Mouse (Mus musculus) lung, postnatal 0 days (tissue): ENCODE measurements around the gene Nap1l2. TPM values are rescaled to one million over a fixed set of nuclear protein-coding genes. Genes with fewer than 3 reads are reported as not detected.
A peak's percentile ranks its signal among the peaks of the same experiment; 100 is the strongest.
"Not testable (repeated sequence)": the region's sequence is repeated elsewhere in the genome, so short reads cannot be mapped to it uniquely, and the experiment has no call there.

Source experiments
- ATAC-seq: fragments of 200-750 bp; cut with Nextera tagmentation; 2 replicates; pipeline ENCODE4 v1.8.0; 2017; ENCODE audit warnings: moderate library complexity
- DNase-seq: peaks from one replicate; pipeline ENCODE4 v3.0.0-alpha.2; 2016; ENCODE audit warnings: low spot score
- H3K27ac ChIP-seq: fragments of 300-500 bp; sonication (generic); 2 replicates; pipeline ENCODE4 v1.5.1; 2014; ENCODE audit warnings: antibody characterized with exemption, mild to moderate bottlenecking, low read length, mixed read lengths
- H3K27me3 ChIP-seq: fragments of 300-500 bp; sonication (generic); replicated peaks from 2 replicates; pipeline ENCODE4 v1.6.1; 2014; ENCODE audit warnings: low read length, mixed read lengths; ENCODE audit not compliant: insufficient read depth
- H3K36me3 ChIP-seq: fragments of 300-500 bp; sonication (generic); 2 replicates; pipeline ENCODE4 v1.6.1; 2014; ENCODE audit warnings: low read length, mixed read lengths; ENCODE audit not compliant: insufficient read depth
- H3K4me1 ChIP-seq: fragments of 300-500 bp; sonication (generic); 2 replicates; pipeline ENCODE4 v1.6.1; 2014; ENCODE audit warnings: antibody characterized with exemption, low read depth, low read length, mixed read lengths; ENCODE audit not compliant: insufficient read depth
- H3K4me2 ChIP-seq: fragments of 300-500 bp; sonication (generic); replicated peaks from 2 replicates; pipeline ENCODE4 v1.6.1; 2014; ENCODE audit warnings: low read depth, mild to moderate bottlenecking, low read length, moderate library complexity, mixed read lengths
- H3K4me3 ChIP-seq: fragments of 300-500 bp; sonication (generic); 2 replicates; pipeline ENCODE4 v1.5.1; 2014; ENCODE audit warnings: low read depth, low read length
- H3K9ac ChIP-seq: fragments of 300-500 bp; sonication (generic); replicated peaks from 2 replicates; pipeline ENCODE4 v1.6.1; 2014; ENCODE audit warnings: low read depth, mild to moderate bottlenecking
- H3K9me3 ChIP-seq: fragments of 300-500 bp; sonication (generic); 2 replicates; pipeline ENCODE4 v1.6.1; 2016; ENCODE audit warnings: low read length, mixed read lengths
- CTCF ChIP-seq: IDR thresholded peaks from 2 replicates; pipeline ENCODE4 v1.5.1; 2016; ENCODE audit warnings: antibody characterized with exemption, mild to moderate bottlenecking
- EP300 ChIP-seq: IDR thresholded peaks from 2 replicates; pipeline ENCODE4 v1.6.1; 2016; ENCODE audit warnings: antibody characterized with exemption, mild to moderate bottlenecking, control low read depth
- WGBS: fragments of 180-500 bp; shearing (Covaris S2); extraction: QIAGEN DNeasy Blood & Tissue Kit; methylation state at CpG from one replicate; pipeline ENCODE4 v1.1.7; 2014; 5-methylcytosine and 5-hydroxymethylcytosine counted together
- polyA plus RNA-seq: library from polyadenylated mRNA; unstranded; fragments of >200 nt; fragmentation: Nextera tagmentation; extraction: Ambion mirVana; gene quantifications from 2 replicates; pipeline ENCODE4 v1.2.1, GENCODE M21; 2015

The Nap1l2 gene
- polyA plus RNA-seq: 0.54 and 0.67 TPM in 2 replicates

DNA sequence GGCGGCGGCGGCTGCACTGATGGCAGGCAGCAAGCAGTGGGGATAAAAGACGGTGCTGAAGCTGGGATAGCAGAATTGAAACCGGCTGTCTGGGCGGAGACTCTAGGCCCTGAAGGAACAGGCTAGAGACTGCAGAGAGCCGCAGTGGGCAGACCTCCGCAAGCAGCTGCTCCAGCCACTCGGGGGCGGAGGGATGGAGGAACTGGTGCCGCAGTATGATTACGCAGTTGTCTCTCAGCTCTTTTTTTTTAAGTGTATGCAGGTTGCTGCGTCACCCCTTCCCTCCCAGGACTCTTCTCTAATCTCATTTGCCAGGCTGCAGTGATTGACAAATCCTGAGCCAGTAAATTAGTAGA lies at the start of gene Nap1l2:
Gene Nap1l2 (minus strand): TSS at position 210 of the 356 bp plus-strand sequence.
- no peaks in the 10 kb centered on the region for H3K9me3 ChIP-seq
- H3K36me3 ChIP-seq: no peaks in the 10 kb centered on the region
- ATAC-seq (no peak), DNase-seq (peak; percentile 15)
- peaks cover 10% of the 10 kb centered on the region for H3K27me3 ChIP-seq
- H3K4me3 ChIP-seq: peak within 1 kb of the TSS; percentile 19; the same call in 1 of the 2 replicates
- no peak for TF ChIP-seq EP300
- TF ChIP-seq CTCF: no peak
- H3K27ac ChIP-seq: no peak within 1 kb of the TSS
- no peak within 1 kb of the TSS for H3K9ac ChIP-seq
- H3K4me2 ChIP-seq: peak within 1 kb of the TSS; percentile 44
- 13% methylated on average over 13 of the region's 13 CpGs for WGBS
- 0 out of 2 replicates have a peak, but pooled peaks cover 3% of the 10 kb centered on the region for H3K4me1 ChIP-seq

DNA sequence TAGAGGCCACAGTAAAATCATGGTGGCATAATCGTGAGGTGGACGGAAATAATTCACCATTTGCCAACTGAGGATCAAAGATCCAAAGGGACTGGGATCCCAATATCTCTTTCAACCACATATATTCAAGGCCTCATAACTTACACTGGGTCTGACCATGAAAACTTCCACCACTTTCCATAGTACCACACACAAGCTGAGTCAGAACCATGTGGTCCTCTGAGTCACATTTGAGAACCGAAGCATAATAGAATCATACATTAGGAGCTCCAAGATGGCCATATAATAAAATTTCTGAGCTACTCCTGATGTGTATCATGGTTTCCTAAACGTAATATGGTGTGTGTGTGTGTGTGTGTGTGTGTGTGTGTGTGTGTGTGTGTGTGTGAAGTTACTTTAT lies 28.8 kb upstream of the Nap1l2 start:
- no peak for DNase-seq
- WGBS: 73% methylated on average over 4 of the region's 4 CpGs
- no peak for ATAC-seq
- Histone ChIP-seq H3K4me3 (no peak overlapping the region), H3K4me2 (no peak overlapping the region), H3K9me3 (no peaks in the 10 kb centered on the region), H3K36me3 (no peaks in the 10 kb centered on the region), H3K4me1 (no peaks in the 10 kb centered on the region), H3K9ac (no peak overlapping the region), H3K27ac (no peak overlapping the region), H3K27me3 (no peaks in the 10 kb centered on the region; the same call in 1 of the 2 replicates)
- TF ChIP-seq EP300 (no peak), CTCF (no peak)

- no peak for ATAC-seq
- Histone ChIP-seq H3K27ac (no peak overlapping the region), H3K9me3 (no peaks in the 10 kb centered on the region), H3K27me3 (peaks cover 10% of the 10 kb centered on the region), H3K36me3 (no peaks in the 10 kb centered on the region), H3K4me2 (peak overlapping the region; percentile 44; the same call in 1 of the 2 replicates), H3K4me1 (0 out of 2 replicates have a peak, but pooled peaks cover 3% of the 10 kb centered on the region), H3K9ac (no peak overlapping the region), H3K4me3 (no peak overlapping the region)
- DNase-seq: no peak
- WGBS: 23% methylated on average over 1 of the region's 1 CpGs
- TF ChIP-seq CTCF (no peak), EP300 (no peak)
These were observed 389 bp upstream of the Nap1l2 start for GRCm38 (mm10) chrX:103186829-103187228.

DNA sequence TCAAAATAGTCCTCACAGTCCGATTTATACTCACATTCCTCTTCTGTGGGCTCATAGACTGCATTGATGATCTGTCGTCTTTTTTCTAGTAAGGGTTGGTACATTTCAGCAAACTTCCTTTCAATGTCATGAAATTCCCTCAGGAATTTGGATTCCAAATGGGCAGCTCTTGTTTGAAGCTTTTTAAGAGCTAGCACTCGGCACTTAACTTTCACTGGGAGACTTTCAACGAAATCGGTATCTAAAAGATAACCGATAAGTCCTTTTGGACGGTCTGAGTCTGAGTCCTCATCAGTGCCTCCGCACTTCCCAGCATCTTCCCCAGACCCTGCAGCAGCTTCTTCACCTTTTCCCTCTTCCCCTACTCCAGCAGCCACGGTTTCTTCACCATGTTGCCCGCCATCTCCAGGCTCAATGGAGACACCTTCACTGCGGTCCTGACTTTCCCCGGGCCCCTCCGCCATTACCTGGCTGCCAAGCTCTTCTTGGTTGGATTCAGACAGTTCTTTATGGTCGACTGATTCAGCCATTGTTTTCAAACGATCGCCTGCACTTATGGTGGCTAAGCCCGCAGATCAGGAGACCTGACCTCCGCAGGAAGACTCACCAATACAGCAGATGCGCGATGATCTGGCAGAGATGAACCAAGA lies 534 bp downstream of the Nap1l2 start:
- no peak for DNase-seq
- no peak for ATAC-seq
- no peak overlapping the region for H3K27ac ChIP-seq
- peaks cover 10% of the 10 kb centered on the region for H3K27me3 ChIP-seq
- TF ChIP-seq CTCF (no peak), EP300 (no peak)
- peak overlapping the region; percentile 44 for H3K4me2 ChIP-seq
- no peaks in the 10 kb centered on the region for H3K36me3 ChIP-seq
- H3K9me3 ChIP-seq: no peaks in the 10 kb centered on the region
- H3K9ac ChIP-seq: no peak overlapping the region
- H3K4me3 ChIP-seq: peak overlapping the region; percentile 19; the same call in 1 of the 2 replicates
- 13% methylated on average over 20 of the region's 20 CpGs for WGBS
- H3K4me1 ChIP-seq: 0 out of 2 replicates have a peak, but pooled peaks cover 3% of the 10 kb centered on the region

DNA sequence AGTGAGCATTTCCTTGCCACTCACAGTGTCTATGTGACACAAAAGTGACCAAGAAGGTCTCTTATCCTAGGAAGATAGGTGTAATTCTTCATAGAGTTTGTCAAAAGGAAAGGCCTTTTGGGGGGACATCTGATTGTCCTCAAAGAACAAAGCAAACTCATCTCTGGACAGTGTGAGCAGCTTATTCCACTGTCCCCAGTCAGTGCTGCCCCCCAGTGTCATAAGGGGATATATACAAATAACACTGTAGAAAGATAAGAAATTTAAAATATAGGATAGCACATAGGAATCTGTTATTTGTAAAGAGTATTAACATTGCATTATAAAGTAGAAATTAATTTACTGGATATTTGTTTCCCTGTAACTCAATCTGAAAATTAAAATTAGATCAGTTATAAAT lies 2.9 kb downstream of the Nap1l2 start:
- ATAC-seq: no peak
- H3K4me1 ChIP-seq: 0 out of 2 replicates have a peak, but pooled peaks cover 3% of the 10 kb centered on the region
- no peak overlapping the region for H3K4me3 ChIP-seq
- H3K27ac ChIP-seq: no peak overlapping the region
- TF ChIP-seq EP300 (no peak), CTCF (peak; percentile 46)
- peaks cover 10% of the 10 kb centered on the region for H3K27me3 ChIP-seq
- DNase-seq: peak; percentile 6
- H3K9ac ChIP-seq: no peak overlapping the region
- H3K4me2 ChIP-seq: no peak overlapping the region
- H3K9me3 ChIP-seq: no peaks in the 10 kb centered on the region
- no peaks in the 10 kb centered on the region for H3K36me3 ChIP-seq

DNA sequence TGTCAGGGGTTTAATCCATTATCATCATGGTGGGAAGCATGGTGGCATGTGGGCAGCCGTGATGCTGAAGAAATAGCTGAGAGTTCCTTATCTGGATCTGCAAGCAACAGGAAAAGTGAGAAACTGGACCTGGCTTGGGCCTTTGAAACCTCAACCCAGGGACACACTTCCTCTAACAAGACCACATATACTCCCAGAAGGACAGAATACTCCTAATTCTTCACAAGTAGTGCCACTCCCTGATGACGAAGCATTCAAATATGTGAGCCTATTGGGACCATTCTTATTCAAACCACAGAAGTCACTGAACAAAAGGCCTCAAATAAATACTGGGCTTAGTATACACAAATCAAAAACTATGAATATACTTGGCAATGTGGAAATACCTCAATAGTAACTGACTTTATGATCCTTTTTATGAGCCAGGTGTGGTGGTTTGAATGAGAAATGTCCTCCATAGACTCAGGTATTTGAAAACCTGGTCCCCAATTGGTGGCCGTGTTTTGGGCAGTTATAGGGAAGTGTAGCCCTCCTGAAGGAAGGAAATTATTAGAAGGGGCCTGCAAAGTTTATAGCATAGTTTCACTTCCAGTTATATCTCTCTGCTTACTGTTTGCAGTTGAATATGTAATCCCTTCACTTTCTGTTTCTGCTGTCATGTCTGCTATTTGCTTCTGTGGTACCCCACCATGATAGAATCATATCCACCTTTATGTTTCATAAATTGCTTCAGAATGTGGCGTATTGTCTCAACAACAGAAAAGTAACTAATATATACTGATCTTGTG lies 6.5 kb downstream of the Nap1l2 start:
- 69% methylated on average over 4 of the region's 4 CpGs for WGBS

DNA sequence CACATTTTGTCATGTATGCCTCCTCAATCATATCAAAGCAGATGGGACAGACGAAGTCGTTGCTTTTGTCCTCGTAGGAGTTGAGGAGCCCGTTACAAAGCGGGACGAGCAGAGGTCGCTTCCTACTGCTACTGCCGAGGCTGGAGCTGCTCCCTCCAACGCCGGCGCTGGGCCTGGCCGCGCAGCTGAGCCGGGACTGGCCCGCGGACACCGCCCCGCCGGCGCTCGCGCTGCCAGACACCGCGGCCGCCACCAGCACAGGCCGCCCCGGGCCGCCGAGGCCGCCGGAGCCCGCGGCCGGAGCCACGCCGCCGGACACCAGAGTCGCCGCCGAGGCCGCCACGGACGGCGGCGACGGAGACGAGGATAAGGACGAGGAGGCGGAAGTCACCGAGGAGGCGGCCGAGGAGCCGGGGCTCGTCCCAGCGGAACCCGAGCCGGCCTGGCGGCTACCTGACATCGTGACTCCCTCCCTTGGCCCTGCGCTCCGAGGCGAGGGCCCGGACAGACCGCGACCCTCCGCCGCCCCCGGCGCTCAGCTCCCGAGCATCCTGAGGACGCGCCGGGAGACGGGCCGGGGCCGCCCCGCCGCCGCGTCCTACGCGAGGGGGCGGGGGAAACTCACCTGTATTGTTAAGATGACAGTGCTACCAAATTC lies 21.4 kb downstream of the Nap1l2 start:
- H3K27ac ChIP-seq, H3K36me3 ChIP-seq, H3K9me3 ChIP-seq, H3K4me1 ChIP-seq, H3K27me3 ChIP-seq, H3K9ac ChIP-seq, DNase-seq: not testable (repeated sequence)
- Histone ChIP-seq H3K4me3 (peak overlapping the region; percentile 14; the same call in 1 of the 2 replicates), H3K4me2 (peak overlapping the region; percentile 38; the same call in 1 of the 2 replicates)
- WGBS: 16% methylated on average over 29 of the region's 83 CpGs
- peak; percentile 88 for ATAC-seq

More for the DNA sequence above, 6.5 kb downstream of the Nap1l2 start:
- ATAC-seq (no peak), DNase-seq (no peak)
- no peaks in the 10 kb centered on the region for H3K36me3 ChIP-seq
- H3K9me3 ChIP-seq: no peaks in the 10 kb centered on the region
- TF ChIP-seq EP300 (no peak), CTCF (no peak)
- no peak overlapping the region for H3K4me2 ChIP-seq
- H3K27ac ChIP-seq: no peak overlapping the region
- H3K9ac ChIP-seq: no peak overlapping the region
- no peaks in the 10 kb centered on the region for H3K4me1 ChIP-seq
- H3K4me3 ChIP-seq: no peak overlapping the region
- H3K27me3 ChIP-seq: no peaks in the 10 kb centered on the region
